Mouse (Mus musculus) G1E (cell line): ENCODE measurements around the gene Gm49337.

Experiments used
- CTCF ChIP-seq: IDR thresholded peaks from 2 replicates; pipeline ENCODE4 v1.5.1; 2012; ENCODE audit warnings: low read depth, low read length, inconsistent platforms, mixed read lengths
- GATA2 ChIP-seq: IDR thresholded peaks from 2 replicates; pipeline ENCODE4 v1.6.1; 2012; ENCODE audit warnings: low read depth, low read length, inconsistent platforms, borderline replicate concordance
- TAL1 ChIP-seq: conservative IDR thresholded peaks from 2 replicates; pipeline ENCODE4 v1.6.1; 2012; ENCODE audit warnings: low read depth, low read length, inconsistent platforms, mixed read lengths

DNA sequence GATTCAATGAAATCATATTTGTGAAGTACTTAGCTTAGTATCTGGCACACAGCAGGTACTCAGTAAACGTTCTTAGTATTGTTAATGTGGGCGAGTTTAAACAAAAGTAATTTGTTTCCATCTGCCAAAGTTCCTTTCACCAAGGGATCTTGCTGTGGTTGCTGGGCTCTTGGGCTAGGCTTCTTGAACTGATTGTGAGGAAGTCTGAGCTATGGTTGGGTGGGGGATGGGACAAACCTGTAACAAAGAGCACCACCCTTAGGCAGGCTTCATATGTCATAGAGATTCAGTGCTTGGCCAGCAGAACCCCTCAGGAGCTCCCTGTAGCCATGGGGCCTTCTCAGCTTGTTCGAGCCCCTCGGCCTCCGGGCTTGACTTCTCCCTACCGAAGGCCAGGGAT lies at the start of gene Gm49337, which contains the start of gene 1700042G07Rik:
- TF ChIP-seq CTCF = no peak
- TF ChIP-seq TAL1 = no peak
- no peak for TF ChIP-seq GATA2
